Mouse (Mus musculus): Measurements from ENCODE around the gene Golm1.
"Not testable (repeated sequence)": the region's sequence is repeated elsewhere in the genome, so short reads cannot be mapped to it uniquely, and the experiment has no call there.

The Golm1 gene

GRCm38 (mm10) chr13:59647484-59647883 lies 28.1 kb downstream of the Golm1 start:
- DNase-seq (ENCODE audit: low spot score), result no peak

DNA sequence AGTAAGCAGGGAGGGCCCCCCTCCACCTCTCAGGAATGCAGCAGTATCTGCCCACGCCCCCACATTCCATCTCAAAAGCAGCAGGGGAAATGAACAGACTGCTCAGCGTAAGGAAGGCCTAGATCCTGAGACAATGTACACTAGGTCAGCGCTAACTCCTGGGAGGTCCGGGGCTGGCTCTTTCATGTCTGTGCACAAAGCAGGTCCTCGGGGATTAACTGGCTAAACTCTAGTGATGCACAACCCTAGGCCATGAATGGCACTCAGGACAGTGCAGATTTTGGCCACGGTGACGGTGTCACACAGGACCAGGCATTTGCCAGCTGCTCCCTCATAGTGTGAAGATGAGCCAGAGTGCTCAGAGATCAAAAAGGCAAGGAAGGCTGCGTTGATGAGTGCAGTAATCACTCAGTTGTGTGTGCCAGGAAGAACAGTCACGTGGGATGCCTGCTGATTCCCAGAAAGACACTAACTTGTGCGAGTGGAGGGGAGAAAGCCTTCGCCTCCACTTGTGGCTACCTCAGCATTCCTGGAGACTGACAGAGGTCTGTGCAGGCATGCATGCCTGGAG lies 28.9 kb downstream of the Golm1 start:
- no peak for DNase-seq (ENCODE audit: low spot score)

DNA sequence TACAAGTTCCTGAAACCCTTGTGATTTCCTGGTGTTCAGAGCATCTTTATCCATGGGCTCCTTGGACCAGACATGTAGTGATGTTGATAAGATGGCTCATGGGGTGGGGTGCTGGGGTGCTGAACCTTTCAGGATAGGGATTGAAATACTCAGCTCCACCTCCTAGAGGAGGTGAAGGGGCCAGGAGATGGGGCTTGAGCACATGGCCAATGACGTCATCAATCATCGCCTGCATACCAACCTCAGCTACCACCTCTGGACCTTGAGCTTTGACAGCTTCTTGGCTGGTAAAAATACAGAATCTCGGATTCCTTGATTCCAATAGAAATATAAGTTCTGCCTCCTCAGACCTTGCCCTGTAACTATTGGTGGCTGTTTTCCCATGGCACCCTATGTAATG lies 30.1 kb downstream of the Golm1 start:
- no peak for DNase-seq (ENCODE audit: low spot score)

DNA sequence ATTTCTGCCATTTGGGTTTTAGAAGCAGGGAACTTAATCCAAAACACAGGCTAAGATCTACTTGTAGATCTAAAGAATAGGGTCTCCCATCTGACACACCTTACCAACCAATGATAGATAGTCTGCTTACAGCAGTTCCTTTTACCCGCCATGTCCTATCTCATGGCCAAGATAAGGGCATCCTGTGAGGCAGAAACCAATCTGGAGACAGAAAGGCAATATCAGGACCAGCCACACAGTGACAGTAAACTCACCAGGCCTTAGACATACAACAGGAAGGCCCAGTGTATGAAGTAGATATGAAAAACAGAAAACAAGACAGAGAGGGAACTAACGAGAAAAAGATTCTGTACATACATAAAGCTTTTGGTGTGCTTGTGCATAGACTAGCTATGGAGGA lies 32.8 kb downstream of the Golm1 start:
- DNase-seq (ENCODE audit: low spot score), result no peak

DNA sequence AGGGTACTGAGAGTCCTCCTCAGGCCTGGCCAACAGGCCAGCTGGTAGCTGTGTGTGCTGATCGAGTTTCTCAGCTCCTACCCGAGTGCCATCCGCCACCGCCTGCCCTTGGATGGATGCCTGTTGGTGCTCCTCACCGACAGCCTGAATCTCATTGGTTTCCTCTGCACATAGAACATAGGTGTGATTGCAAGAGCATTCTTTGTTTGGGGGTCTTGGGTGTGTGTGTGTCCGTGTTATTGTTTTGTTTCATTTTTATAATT lies 35.5 kb downstream of the Golm1 start:
- DNase-seq (ENCODE audit: low spot score), result no peak

GRCm38 (mm10) chr13:59639368-59640177 lies 36.0 kb downstream of the Golm1 start:
- no peak for DNase-seq (ENCODE audit: low spot score)

DNA sequence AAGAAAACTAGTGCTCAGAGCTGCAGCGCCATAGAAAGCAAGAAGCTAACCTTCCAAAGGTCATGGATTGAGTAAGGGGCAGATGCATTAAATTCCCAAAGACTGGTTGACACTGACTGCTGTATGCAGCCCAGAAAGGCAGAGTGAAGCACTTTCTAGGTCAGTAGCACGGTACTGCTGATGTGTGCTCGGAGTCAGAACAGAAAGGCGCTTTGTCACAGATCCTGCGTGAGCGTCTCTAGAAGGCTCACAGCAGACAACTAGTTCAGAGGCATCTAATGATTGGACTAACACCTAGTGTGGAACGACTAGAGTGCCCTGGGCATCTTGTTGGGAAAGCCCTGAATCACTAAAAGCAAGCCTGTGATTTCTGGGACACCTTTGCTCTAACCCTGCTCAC lies 37.8 kb downstream of the Golm1 start:
- no peak for DNase-seq (ENCODE audit: low spot score)

- no peak for DNase-seq (ENCODE audit: low spot score)
Observed at GRCm38 (mm10) chr13:59634637-59635036, 41.0 kb downstream of the Golm1 start.

- no peak for DNase-seq (ENCODE audit: low spot score)
Observed at GRCm38 (mm10) chr13:59626739-59627138, 48.9 kb downstream of the Golm1 start.

- DNase-seq (ENCODE audit: low spot score), result no peak
Observed at GRCm38 (mm10) chr13:59624903-59625302, 50.7 kb downstream of the Golm1 start.

GRCm38 (mm10) chr13:59624389-59624788 lies 51.2 kb downstream of the Golm1 start:
- no peak for DNase-seq (ENCODE audit: low spot score)

GRCm38 (mm10) chr13:59621643-59622489 lies 53.7 kb downstream of the Golm1 start:
- DNase-seq (ENCODE audit: low spot score), result no peak

DNA sequence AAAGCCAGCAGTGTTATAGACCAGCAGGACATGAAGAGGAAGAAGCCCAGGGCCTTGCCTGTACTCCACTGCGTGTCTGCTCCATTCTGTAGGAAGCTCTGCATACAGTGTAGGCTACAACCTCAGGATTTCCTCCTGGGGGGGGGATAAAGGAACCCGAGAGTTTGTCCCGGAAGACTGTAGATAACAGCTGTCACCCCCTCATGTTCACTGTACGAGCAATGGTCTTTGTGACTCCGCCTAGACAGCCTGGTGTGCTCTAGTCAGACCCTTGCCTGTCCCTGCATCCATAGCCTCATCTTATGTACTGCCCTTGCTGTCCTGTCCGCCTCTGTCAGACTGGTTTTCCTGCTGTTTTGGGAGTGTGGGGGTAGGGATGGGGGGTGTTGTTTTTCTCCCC lies 57.1 kb downstream of the Golm1 start:
- DNase-seq (ENCODE audit: low spot score), result no peak

- no peak for DNase-seq (ENCODE audit: low spot score)
Observed at GRCm38 (mm10) chr13:59615554-59615953, 60.1 kb downstream of the Golm1 start.

DNA sequence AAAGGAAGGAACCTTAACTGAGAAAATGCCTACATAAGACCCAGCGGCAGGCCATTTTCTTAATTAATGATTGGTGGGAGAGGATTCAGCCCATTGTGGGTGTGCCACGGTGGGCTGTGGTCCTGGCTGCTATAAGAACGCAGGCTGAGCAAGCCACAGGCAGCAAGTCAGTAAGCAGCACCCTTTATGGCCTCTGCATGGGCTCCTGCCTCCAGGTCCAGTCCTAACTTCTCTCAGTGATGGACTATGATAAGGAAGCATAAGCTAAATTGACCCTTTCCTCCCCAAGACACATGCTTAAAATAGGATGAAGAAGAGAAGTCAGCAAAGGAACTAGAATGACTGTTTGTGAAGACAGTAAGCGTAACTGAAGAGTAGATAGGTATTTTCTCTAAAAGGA lies 60.5 kb downstream of the Golm1 start:
- DNase-seq (ENCODE audit: low spot score), result no peak

- no peak for DNase-seq (ENCODE audit: low spot score)
Observed at GRCm38 (mm10) chr13:59613868-59614267, 61.7 kb downstream of the Golm1 start.

DNA sequence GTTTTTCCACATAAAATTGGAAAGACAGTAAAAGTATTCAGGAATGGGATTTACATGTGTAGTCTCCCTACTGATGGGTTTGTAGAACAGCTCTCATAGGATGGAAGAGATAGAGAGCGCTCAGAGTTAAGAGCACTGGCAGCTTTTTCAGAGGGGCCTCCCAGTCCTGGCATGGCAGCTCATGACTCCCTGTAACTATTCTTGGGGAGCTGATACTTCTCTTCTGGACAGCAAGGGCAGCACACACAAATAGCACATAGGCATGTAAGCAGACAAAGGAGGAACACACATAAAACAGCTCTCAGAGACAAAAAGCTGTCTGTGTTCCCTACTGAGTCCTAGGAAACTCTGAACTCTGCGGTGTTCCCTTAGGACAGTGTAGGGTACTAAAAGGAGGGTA lies 65.2 kb downstream of the Golm1 start:
- no peak for DNase-seq (ENCODE audit: low spot score)

DNA sequence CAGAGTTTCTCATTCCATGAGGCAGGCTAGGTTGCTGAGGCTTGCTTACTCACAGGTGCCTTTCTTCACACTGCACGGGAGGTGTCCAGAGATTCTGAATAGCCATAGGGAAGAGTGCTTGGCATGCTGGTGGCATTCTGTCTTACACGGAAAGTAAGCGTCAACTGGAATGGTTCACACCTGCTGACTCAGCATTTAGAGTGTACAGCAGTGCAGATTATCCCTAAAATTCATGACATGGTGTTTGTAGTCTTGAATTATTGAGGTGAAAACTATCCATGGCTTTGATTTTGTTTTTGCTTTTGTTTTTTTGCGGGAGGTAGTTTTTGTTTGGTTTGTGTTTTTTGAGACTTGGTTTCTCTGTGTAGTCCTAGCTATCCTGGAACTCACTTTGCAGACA lies 65.7 kb downstream of the Golm1 start:
- DNase-seq (ENCODE audit: low spot score), result no peak

DNA sequence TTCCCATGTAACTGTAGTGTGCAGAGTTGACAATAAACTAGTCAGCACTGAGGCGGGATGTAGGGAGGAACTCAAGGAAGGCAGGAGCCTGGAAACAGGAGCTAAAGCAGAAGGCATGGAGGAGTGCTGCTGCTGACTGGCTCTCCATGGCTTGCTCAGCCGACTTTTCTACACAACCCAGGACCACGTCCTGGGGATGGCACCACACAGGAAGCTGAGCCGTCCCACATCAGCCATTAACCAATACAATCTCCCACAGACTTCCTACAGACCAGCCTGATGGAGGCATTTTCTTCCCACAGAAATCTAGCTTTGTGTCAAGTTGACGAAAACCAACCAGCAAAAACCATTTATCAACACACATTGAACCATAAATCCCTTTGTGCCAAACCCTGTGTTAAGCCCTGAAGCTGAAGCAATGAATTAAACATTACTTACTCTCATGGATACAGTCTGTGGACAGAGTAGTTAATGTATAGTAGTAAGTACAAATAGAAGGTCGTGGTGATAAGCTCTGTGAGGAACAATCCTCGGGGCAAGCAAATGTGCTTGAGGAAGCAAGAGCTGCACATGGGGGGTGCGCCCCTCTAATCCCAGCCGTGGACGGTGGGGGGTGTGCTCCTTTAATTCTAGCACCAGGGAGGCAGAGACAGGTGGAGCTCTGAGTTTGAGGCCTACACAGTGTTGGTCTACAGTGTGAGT lies 70.2 kb downstream of the Golm1 start:
- no peak for DNase-seq (ENCODE audit: low spot score)

GRCm38 (mm10) chr13:59604511-59604910 lies 71.1 kb downstream of the Golm1 start:
- no peak for DNase-seq (ENCODE audit: low spot score)

- DNase-seq (ENCODE audit: low spot score), result no peak
Observed at GRCm38 (mm10) chr13:59603096-59603495, 72.5 kb downstream of the Golm1 start.

DNA sequence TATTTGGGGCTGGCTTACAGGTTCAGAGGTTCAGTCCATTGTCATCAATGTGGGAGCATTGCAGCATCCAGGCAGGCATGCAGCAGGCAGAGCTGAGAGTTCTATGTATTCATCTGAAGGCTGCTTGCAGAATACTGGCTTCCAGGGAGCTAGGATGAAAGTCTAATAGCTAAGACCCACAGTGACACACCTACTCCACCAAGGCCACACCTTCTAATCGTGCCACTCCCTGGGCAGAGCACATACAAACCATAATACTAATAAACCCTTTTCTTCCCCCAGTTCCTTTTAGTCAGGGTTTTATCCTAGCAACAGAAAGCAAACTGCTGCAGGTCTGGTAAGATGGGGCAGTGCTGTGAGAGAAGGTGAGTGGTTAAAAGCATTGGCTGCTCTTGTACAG lies 83.0 kb downstream of the Golm1 start:
- no peak for DNase-seq (ENCODE audit: low spot score)

GRCm38 (mm10) chr13:59592058-59592457 lies 83.6 kb downstream of the Golm1 start:
- not testable (repeated sequence) for DNase-seq (ENCODE audit: low spot score)
